Mouse (Mus musculus) intestine, postnatal 0 days (tissue): ENCODE data around the gene Vmn1r23. TPM values are rescaled to one million over a fixed set of nuclear protein-coding genes. Genes with fewer than 3 reads are reported as not detected.
"Not testable (repeated sequence)": the region's sequence is repeated elsewhere in the genome, so short reads cannot be mapped to it uniquely, and the experiment has no call there.

Source experiments
- ATAC-seq: fragments of 200-750 bp; cut with Nextera tagmentation; 2 replicates; pipeline ENCODE4 v1.8.0; 2017; ENCODE audit warnings: mild to moderate bottlenecking, moderate TSS enrichment, moderate library complexity
- H3K27ac ChIP-seq: fragments of 300-500 bp; sonication (generic); 2 replicates; pipeline ENCODE4 v1.5.1; 2014; ENCODE audit warnings: mild to moderate bottlenecking, low read depth, low read length, moderate library complexity
- H3K27me3 ChIP-seq: fragments of 300-500 bp; sonication (generic); replicated peaks from 2 replicates; pipeline ENCODE4 v1.6.1; 2014; ENCODE audit warnings: low read length, mixed read lengths; ENCODE audit not compliant: control insufficient read depth, insufficient read depth
- H3K36me3 ChIP-seq: fragments of 300-500 bp; sonication (generic); 2 replicates; pipeline ENCODE4 v1.6.1; 2014; ENCODE audit warnings: mild to moderate bottlenecking, moderate library complexity; ENCODE audit not compliant: control insufficient read depth, insufficient read depth
- H3K4me1 ChIP-seq: fragments of 300-500 bp; sonication (generic); replicated peaks from 2 replicates; pipeline ENCODE4 v1.6.1; 2014; ENCODE audit warnings: antibody characterized with exemption, low read length, mixed read lengths; ENCODE audit not compliant: control insufficient read depth, insufficient read depth
- H3K4me2 ChIP-seq: fragments of 300-500 bp; sonication (generic); replicated peaks from 2 replicates; pipeline ENCODE4 v1.6.1; 2014; ENCODE audit warnings: low read depth, mild to moderate bottlenecking, moderate library complexity
- H3K4me3 ChIP-seq: fragments of 300-500 bp; sonication (generic); 2 replicates; pipeline ENCODE4 v1.5.1; 2014; ENCODE audit warnings: low read depth, low read length
- H3K9ac ChIP-seq: fragments of 300-500 bp; sonication (generic); 2 replicates; pipeline ENCODE4 v1.6.1; 2014; ENCODE audit warnings: mild to moderate bottlenecking, low read depth, low read length
- H3K9me3 ChIP-seq: fragments of 300-500 bp; sonication (generic); 2 replicates; pipeline ENCODE4 v1.6.1; 2016; ENCODE audit warnings: mixed run types; ENCODE audit not compliant: control insufficient read depth
- CTCF ChIP-seq: sonication (generic); IDR thresholded peaks from 2 replicates; pipeline ENCODE4 v1.5.1; 2016; ENCODE audit warnings: low read depth, mild to moderate bottlenecking, control low read depth, antibody characterized with exemption, moderate library complexity
- WGBS: fragments of 180-500 bp; shearing (Covaris S2); extraction: QIAGEN DNeasy Blood & Tissue Kit; methylation state at CpG from one replicate; pipeline ENCODE4 v1.1.7; 2014; 5-methylcytosine and 5-hydroxymethylcytosine counted together
- polyA plus RNA-seq: library from polyadenylated mRNA; unstranded; fragments of >200 nt; fragmentation: Nextera tagmentation; extraction: Ambion mirVana; gene quantifications from 2 replicates; pipeline ENCODE4 v1.2.1, GENCODE M21; 2015

The Vmn1r23 gene
- not detected in 2 replicates for polyA plus RNA-seq

- Histone ChIP-seq H3K36me3 (no peaks in the 10 kb centered on the region), H3K27ac (no peak within 1 kb of the TSS), H3K4me1 (no peaks in the 10 kb centered on the region), H3K9me3 (no peaks in the 10 kb centered on the region), H3K27me3 (no peaks in the 10 kb centered on the region), H3K4me3 (no peak within 1 kb of the TSS), H3K4me2 (no peak within 1 kb of the TSS), H3K9ac (no peak within 1 kb of the TSS)
- no peak for ATAC-seq
- 93% methylated on average over 1 of the region's 1 CpGs for WGBS
- TF ChIP-seq CTCF = no peak
Measured at GRCm38 (mm10) chr6:57926738-57927137, at the start of gene Vmn1r23. Vmn1r23 (minus strand) TSS chr6:57926838.

- H3K4me1 ChIP-seq, H3K4me2 ChIP-seq, H3K27me3 ChIP-seq, H3K9ac ChIP-seq, H3K36me3 ChIP-seq, H3K9me3 ChIP-seq, H3K27ac ChIP-seq, ATAC-seq, H3K4me3 ChIP-seq: not testable (repeated sequence)
- 67% methylated on average over 1 of the region's 1 CpGs for whole genome bisulfite sequencing
Measured at GRCm38 (mm10) chr6:57961403-57961802, 34.8 kb upstream of the Vmn1r23 start, which contains the start of gene Vmn1r24. Vmn1r24 (minus strand) TSS chr6:57961503.

DNA sequence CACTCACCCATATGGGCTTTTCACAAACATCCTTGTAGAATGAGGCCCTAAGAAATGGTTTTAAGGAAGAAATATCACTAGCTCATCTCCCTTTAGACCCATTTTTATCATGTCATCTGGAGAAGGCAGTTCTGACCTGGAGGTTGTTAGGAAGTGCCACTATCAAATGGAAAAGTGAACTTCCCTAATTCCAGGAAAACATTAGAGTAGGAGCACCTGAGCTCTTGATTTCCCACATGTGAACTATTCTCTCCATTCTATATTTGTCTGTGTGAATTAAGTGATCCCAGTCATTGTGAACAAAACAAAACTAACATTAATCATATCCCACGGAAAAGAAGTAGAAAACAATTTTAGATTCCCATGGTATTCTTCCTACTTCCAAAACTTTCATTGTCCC, 18.7 kb downstream of the Vmn1r23 start, which contains the start of gene Vmn1r22:
TSS of gene Vmn1r22 (minus strand) at position 101 of the 400 bp plus-strand sequence.
- Histone ChIP-seq H3K9ac (no peak within 1 kb of the TSS), H3K4me1 (no peaks in the 10 kb centered on the region), H3K27me3 (no peaks in the 10 kb centered on the region), H3K4me2 (no peak within 1 kb of the TSS), H3K9me3 (no peaks in the 10 kb centered on the region), H3K4me3 (no peak within 1 kb of the TSS), H3K36me3 (no peaks in the 10 kb centered on the region), H3K27ac (no peak within 1 kb of the TSS)
- TF ChIP-seq CTCF = no peak
- 60% methylated on average over 1 of the region's 1 CpGs for WGBS
- ATAC-seq = no peak

Other genes starting within 250 kb of the Vmn1r23 start
- gene Pyurf, start 234.8 kb downstream of the Vmn1r23 start, polyA plus RNA-seq = 13.1 and 13.5 TPM in 2 replicates
- 7.0 and 7.4 TPM in 2 replicates for gene Lancl2, start 224.3 kb downstream of the Vmn1r23 start, polyA plus RNA-seq
- 11.2 and 11.9 TPM in 2 replicates for gene Vopp1, start 101.7 kb downstream of the Vmn1r23 start, polyA plus RNA-seq
- gene Vmn1r21, start 76.5 kb downstream of the Vmn1r23 start, polyA plus RNA-seq = not detected in 2 replicates
- gene Vmn1r22, start 18.8 kb downstream of the Vmn1r23 start, polyA plus RNA-seq = not detected in 2 replicates
- gene Vmn1r24, start 34.7 kb upstream of the Vmn1r23 start, polyA plus RNA-seq = not detected in 2 replicates
- gene Vmn1r25, start 54.0 kb upstream of the Vmn1r23 start, polyA plus RNA-seq = not detected in 2 replicates
- gene Vmn1r26, start 88.3 kb upstream of the Vmn1r23 start, polyA plus RNA-seq = not detected in 2 replicates